Mouse (Mus musculus): ENCODE data around the gene Rps16. TPM values are rescaled to one million over a fixed set of nuclear protein-coding genes. Genes with fewer than 3 reads are reported as not detected.

Gene Rps16
- polyA plus RNA-seq, 1 experiment: 2,086 TPM

DNA sequence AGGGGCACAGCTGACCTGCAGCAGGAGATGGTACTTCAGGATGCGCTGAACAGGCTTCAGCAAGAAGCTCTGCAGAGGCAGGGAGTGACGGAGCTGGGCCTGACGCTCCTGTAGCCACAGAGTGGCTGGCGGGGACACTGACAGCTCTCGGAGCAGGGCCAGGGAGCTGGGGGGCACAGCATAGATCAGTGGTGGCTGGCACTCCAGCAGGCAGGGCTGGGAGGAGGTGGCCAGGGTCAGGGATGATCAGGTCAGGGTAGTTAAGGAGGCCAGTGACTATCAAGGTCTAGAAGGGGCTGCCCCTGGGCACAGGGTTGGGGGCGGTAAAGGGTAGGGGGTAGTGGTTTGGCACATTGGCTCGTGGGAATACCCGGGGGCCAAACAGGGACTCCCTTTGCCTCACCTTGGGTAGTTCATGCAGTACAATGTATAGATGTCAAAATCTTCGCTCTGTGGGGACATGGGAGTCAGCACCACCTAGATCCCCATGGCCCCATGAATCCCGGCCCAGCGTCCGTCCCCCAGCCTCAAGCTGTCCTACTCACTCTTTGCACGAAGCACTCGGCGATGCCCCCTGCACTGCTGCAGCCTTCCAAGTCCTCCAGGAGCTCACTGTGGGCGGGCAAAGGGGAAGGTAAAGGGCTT, 17.9 kb downstream of the Rps16 start:
- TF ChIP-seq CTCF (IDR thresholded peaks at IDR 0.05; ENCODE audit: low read depth, low read length) (no peak), EP300 (IDR thresholded peaks at IDR 0.05; ENCODE audit: insufficient read depth, low read depth, low read length) (no peak), POLR2A (IDR thresholded peaks at IDR 0.05; ENCODE audit: insufficient read depth, low read length) (no peak)

DNA sequence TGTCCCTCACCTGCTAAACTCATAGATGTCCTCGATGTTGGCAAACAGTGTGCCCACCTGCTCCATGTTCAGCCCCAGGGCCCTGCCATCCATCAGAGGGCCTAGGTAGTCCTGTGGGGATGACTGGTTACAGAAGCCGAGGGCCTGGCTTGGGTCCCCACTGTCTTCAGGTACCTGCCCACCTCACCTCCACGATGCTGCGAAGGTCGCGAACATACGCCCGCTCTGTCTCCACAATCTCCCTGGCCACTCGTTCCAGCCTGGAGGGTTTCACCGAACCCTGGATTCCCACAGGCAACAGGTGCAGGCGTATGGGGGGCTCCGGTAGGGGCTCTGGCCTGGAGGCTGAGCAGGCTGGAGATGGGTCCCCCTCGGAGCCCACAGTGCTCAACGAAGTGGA, 19.6 kb downstream of the Rps16 start:
- Histone ChIP-seq H3K27ac (ENCODE audit: insufficient read depth, low read length) (no peak overlapping the region), H3K4me3 (ENCODE audit: low read depth, low read length) (no peak overlapping the region), H3K9me3 (replicated peaks; ENCODE audit: control insufficient read depth, insufficient read depth, low read length, poor library complexity, severe bottlenecking) (no peaks in the 10 kb centered on the region), H3K4me1 (ENCODE audit: control insufficient read depth, insufficient read depth, low read length) (peaks cover 5% of the 10 kb centered on the region), H3K9ac (ENCODE audit: low read depth, poor library complexity, severe bottlenecking) (no peak overlapping the region), H3K27me3 (ENCODE audit: control insufficient read depth, insufficient read depth, low read length, poor library complexity, severe bottlenecking) (no peaks in the 10 kb centered on the region), H3K36me3 (ENCODE audit: control insufficient read depth, insufficient read depth, low read length, poor library complexity, severe bottlenecking) (no peaks in the 10 kb centered on the region)
- TF ChIP-seq EP300 (IDR thresholded peaks at IDR 0.05; ENCODE audit: insufficient read depth, low read depth, low read length): no peak
- TF ChIP-seq POLR2A (IDR thresholded peaks at IDR 0.05; ENCODE audit: insufficient read depth, low read length): no peak
- no peak for TF ChIP-seq CTCF (IDR thresholded peaks at IDR 0.05; ENCODE audit: low read depth, low read length)

More for the DNA sequence above, 17.9 kb downstream of the Rps16 start:
- peaks cover 3% of the 10 kb centered on the region for H3K4me1 ChIP-seq (ENCODE audit: control insufficient read depth, insufficient read depth, low read length)
- H3K9me3 ChIP-seq (replicated peaks; ENCODE audit: control insufficient read depth, insufficient read depth, low read length, poor library complexity, severe bottlenecking): no peaks in the 10 kb centered on the region
- H3K27me3 ChIP-seq (ENCODE audit: control insufficient read depth, insufficient read depth, low read length, poor library complexity, severe bottlenecking): no peaks in the 10 kb centered on the region
- H3K9ac ChIP-seq (ENCODE audit: low read depth, poor library complexity, severe bottlenecking): no peak overlapping the region
- no peak overlapping the region for H3K27ac ChIP-seq (ENCODE audit: insufficient read depth, low read length)
- no peak overlapping the region for H3K4me3 ChIP-seq (ENCODE audit: low read depth, low read length)
- H3K36me3 ChIP-seq (ENCODE audit: control insufficient read depth, insufficient read depth, low read length, poor library complexity, severe bottlenecking): no peaks in the 10 kb centered on the region

DNA sequence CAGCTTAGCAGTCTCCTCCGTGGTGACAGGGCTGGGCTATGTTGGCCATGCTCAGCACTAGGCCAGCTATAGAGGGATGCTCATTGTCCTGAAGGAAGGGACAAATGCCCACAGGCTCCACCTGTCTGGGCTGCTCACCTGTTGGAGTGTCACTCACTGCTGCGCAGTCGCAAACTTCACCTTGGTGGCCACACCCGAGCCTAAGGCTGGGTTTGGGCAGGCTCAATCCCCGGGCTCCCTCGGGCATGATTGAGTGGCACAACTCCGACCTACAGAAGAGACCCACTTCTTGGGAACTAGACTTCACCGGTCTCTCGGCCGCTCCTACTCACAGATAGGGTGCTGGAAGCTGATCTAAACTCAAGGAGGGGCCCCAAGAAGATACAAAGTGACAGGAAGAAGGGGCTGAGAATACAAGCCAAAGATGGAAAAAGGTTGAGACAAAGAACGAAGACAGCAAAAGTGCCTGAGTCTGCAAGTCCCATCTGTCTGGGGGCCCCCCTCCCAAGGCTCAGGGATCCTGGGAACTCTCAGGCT, 20.6 kb downstream of the Rps16 start:
- no peak for TF ChIP-seq POLR2A (IDR thresholded peaks at IDR 0.05; ENCODE audit: insufficient read depth, low read length)
- TF ChIP-seq CTCF (IDR thresholded peaks at IDR 0.05; ENCODE audit: low read depth, low read length): no peak
- no peak for TF ChIP-seq EP300 (IDR thresholded peaks at IDR 0.05; ENCODE audit: insufficient read depth, low read depth, low read length)
- H3K9ac ChIP-seq (ENCODE audit: low read depth, poor library complexity, severe bottlenecking): peak overlapping the region; percentile 86
- H3K27ac ChIP-seq (ENCODE audit: insufficient read depth, low read length): no peak overlapping the region
- H3K4me1 ChIP-seq (ENCODE audit: control insufficient read depth, insufficient read depth, low read length): peaks cover 5% of the 10 kb centered on the region
- no peaks in the 10 kb centered on the region for H3K9me3 ChIP-seq (replicated peaks; ENCODE audit: control insufficient read depth, insufficient read depth, low read length, poor library complexity, severe bottlenecking)
- H3K27me3 ChIP-seq (ENCODE audit: control insufficient read depth, insufficient read depth, low read length, poor library complexity, severe bottlenecking): no peaks in the 10 kb centered on the region
- H3K4me3 ChIP-seq (ENCODE audit: low read depth, low read length): peak overlapping the region; percentile 98
- H3K36me3 ChIP-seq (ENCODE audit: control insufficient read depth, insufficient read depth, low read length, poor library complexity, severe bottlenecking): no peaks in the 10 kb centered on the region

DNA sequence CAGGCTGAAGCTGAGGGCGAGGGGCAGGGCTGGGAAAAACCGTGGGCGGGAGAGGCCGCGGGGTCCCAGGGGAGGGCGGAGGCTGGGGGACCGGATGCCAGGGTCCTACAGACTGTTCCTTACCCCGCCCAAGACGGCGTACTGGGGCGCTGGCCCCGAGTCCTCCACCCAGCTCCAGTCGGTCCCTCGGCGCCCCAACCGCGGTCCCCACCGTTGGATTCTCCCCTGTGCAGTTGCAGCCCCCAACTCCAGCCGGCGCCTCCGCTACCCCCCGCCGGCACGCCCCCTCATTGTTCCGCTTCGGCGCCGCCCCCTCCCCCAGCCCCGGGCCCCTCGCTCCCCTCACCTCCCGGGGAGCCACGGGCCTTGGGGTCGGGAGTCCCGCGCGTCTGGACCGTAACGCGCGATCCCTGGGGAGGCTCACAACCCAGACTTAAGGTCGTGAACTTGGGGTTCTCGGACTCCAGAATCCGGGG, 21.1 kb downstream of the Rps16 start:
- TF ChIP-seq POLR2A (IDR thresholded peaks at IDR 0.05; ENCODE audit: insufficient read depth, low read length) (no peak), CTCF (IDR thresholded peaks at IDR 0.05; ENCODE audit: low read depth, low read length) (no peak), EP300 (IDR thresholded peaks at IDR 0.05; ENCODE audit: insufficient read depth, low read depth, low read length) (no peak)
- no peaks in the 10 kb centered on the region for H3K27me3 ChIP-seq (ENCODE audit: control insufficient read depth, insufficient read depth, low read length, poor library complexity, severe bottlenecking)
- H3K4me1 ChIP-seq (ENCODE audit: control insufficient read depth, insufficient read depth, low read length): peaks cover 5% of the 10 kb centered on the region
- peak overlapping the region; percentile 98 for H3K4me3 ChIP-seq (ENCODE audit: low read depth, low read length)
- H3K9me3 ChIP-seq (replicated peaks; ENCODE audit: control insufficient read depth, insufficient read depth, low read length, poor library complexity, severe bottlenecking): no peaks in the 10 kb centered on the region
- H3K36me3 ChIP-seq (ENCODE audit: control insufficient read depth, insufficient read depth, low read length, poor library complexity, severe bottlenecking): no peaks in the 10 kb centered on the region
- H3K27ac ChIP-seq (ENCODE audit: insufficient read depth, low read length): peak overlapping the region; percentile 48; the same call in 1 of the 2 replicates
- H3K9ac ChIP-seq (ENCODE audit: low read depth, poor library complexity, severe bottlenecking): peak overlapping the region; percentile 86

DNA sequence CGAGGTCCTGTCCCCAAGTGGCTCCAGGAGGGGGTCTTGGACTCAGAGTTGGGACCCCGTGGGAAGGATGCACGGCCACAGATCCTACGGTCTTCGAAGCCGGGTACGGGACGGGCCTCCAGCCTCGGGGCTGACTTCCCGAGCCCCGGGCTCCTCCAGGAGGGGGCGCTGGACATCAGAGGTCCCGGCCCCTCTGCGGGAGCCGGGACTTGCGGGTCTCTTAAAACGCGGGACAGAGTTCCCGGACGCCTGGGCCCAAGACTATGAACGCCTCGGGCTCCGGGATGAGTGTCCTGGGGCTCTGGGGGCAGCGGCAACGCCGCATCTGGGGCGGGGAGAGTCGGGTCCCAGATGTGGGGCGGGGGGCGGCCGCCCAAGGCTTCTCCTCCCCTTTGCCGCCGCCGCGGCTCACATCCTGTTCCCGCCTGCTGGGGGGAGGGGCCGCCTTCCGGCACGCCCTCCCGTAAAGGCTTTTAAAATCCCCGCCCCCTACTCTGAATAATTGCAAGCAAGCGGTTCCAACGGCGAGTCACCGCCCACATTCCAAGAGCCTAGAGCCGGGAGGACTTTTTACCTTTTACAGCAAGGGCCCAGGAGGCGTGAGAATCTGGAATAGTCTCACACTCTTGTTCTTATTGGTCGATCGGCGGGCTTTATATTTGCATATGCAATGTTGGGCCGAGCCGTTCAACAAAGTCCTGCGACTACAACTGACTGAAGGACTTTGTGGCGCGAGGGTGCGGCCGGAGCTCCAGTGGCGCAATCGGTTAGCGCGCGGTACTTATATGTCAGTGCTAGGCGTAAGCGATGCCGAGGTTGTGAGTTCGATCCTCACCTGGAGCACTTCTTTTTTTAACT, 22.0 kb downstream of the Rps16 start, which contains the start of gene Plekhg2:
Gene Plekhg2 (minus strand): TSS at position 349 of the 858 bp plus-strand sequence.
- H3K36me3 ChIP-seq (ENCODE audit: control insufficient read depth, insufficient read depth, low read length, poor library complexity, severe bottlenecking): peaks cover 2% of the 10 kb centered on the region
- H3K9ac ChIP-seq (ENCODE audit: low read depth, poor library complexity, severe bottlenecking): peak within 1 kb of the TSS; percentile 86
- H3K4me3 ChIP-seq (ENCODE audit: low read depth, low read length): peak within 1 kb of the TSS; percentile 98
- peak within 1 kb of the TSS; percentile 76; the same call in 1 of the 2 replicates for H3K27ac ChIP-seq (ENCODE audit: insufficient read depth, low read length)
- H3K4me1 ChIP-seq (ENCODE audit: control insufficient read depth, insufficient read depth, low read length): peaks cover 5% of the 10 kb centered on the region
- H3K27me3 ChIP-seq (ENCODE audit: control insufficient read depth, insufficient read depth, low read length, poor library complexity, severe bottlenecking): no peaks in the 10 kb centered on the region
- 0 out of 2 replicates have a peak, but pooled peaks have one; percentile 38 for TF ChIP-seq EP300 (IDR thresholded peaks at IDR 0.05; ENCODE audit: insufficient read depth, low read depth, low read length)
- TF ChIP-seq CTCF (IDR thresholded peaks at IDR 0.05; ENCODE audit: low read depth, low read length): peak; percentile 19
- no peak for TF ChIP-seq POLR2A (IDR thresholded peaks at IDR 0.05; ENCODE audit: insufficient read depth, low read length)
- no peaks in the 10 kb centered on the region for H3K9me3 ChIP-seq (replicated peaks; ENCODE audit: control insufficient read depth, insufficient read depth, low read length, poor library complexity, severe bottlenecking)

Data from ES-Bruce4 (cell line).